Mouse (Mus musculus): ENCODE data around the gene Srrm2.
"Not testable (repeated sequence)": the region's sequence is repeated elsewhere in the genome, so short reads cannot be mapped to it uniquely, and the experiment has no call there.

The Srrm2 gene

GRCm38 (mm10) chr17:23770493-23770892 lies 19.8 kb upstream of the Srrm2 start:
- no peak for DNase-seq (ENCODE audit: low spot score)

- DNase-seq (ENCODE audit: low spot score): no peak
These were observed 19.4 kb upstream of the Srrm2 start for GRCm38 (mm10) chr17:23770896-23771283.

- peak; percentile 94 for DNase-seq (ENCODE audit: low spot score)
These were observed 18.8 kb upstream of the Srrm2 start, which contains the start of gene Flywch1 for GRCm38 (mm10) chr17:23771284-23772218. Gene Flywch1, minus strand, starts transcription at chr17:23771602.

- DNase-seq (ENCODE audit: low spot score): not testable (repeated sequence)
These were observed 18.1 kb upstream of the Srrm2 start for GRCm38 (mm10) chr17:23772219-23772556.

GRCm38 (mm10) chr17:23773676-23774075 lies 16.7 kb upstream of the Srrm2 start:
- DNase-seq (ENCODE audit: low spot score): no peak

- DNase-seq (ENCODE audit: low spot score): peak; percentile 35
These were observed 16.2 kb upstream of the Srrm2 start for GRCm38 (mm10) chr17:23774090-23774489.

- DNase-seq (ENCODE audit: low spot score): no peak
These were observed 14.1 kb upstream of the Srrm2 start for GRCm38 (mm10) chr17:23776216-23776615.

GRCm38 (mm10) chr17:23777141-23777540 lies 13.2 kb upstream of the Srrm2 start:
- DNase-seq (ENCODE audit: low spot score): no peak

- no peak for DNase-seq (ENCODE audit: low spot score)
These were observed 11.9 kb upstream of the Srrm2 start for GRCm38 (mm10) chr17:23778447-23778846.

GRCm38 (mm10) chr17:23783352-23783751 lies 7.0 kb upstream of the Srrm2 start:
- DNase-seq (ENCODE audit: low spot score): no peak

- DNase-seq (ENCODE audit: low spot score): peak; percentile 30
These were observed 4.5 kb upstream of the Srrm2 start, which contains the start of gene Flywch2 for GRCm38 (mm10) chr17:23785561-23786471. Gene Flywch2, minus strand, starts transcription at chr17:23786081.

GRCm38 (mm10) chr17:23786510-23786931 lies 3.8 kb upstream of the Srrm2 start:
- DNase-seq (ENCODE audit: low spot score): no peak

- no peak for DNase-seq (ENCODE audit: low spot score)
These were observed 1.4 kb upstream of the Srrm2 start for GRCm38 (mm10) chr17:23788973-23789372.

- DNase-seq (ENCODE audit: low spot score): no peak
These were observed 523 bp upstream of the Srrm2 start for GRCm38 (mm10) chr17:23789749-23790268.

- no peak for DNase-seq (ENCODE audit: low spot score)
These were observed 686 bp downstream of the Srrm2 start for GRCm38 (mm10) chr17:23791079-23791357.

- no peak for DNase-seq (ENCODE audit: low spot score)
These were observed 5.0 kb downstream of the Srrm2 start for GRCm38 (mm10) chr17:23795323-23795722.

- no peak for DNase-seq (ENCODE audit: low spot score)
These were observed 7.0 kb downstream of the Srrm2 start for GRCm38 (mm10) chr17:23797316-23797715.

- DNase-seq (ENCODE audit: low spot score): no peak
These were observed 11.3 kb downstream of the Srrm2 start for GRCm38 (mm10) chr17:23801627-23802026.

- peak; percentile 85 for DNase-seq (ENCODE audit: low spot score)
These were observed 12.5 kb downstream of the Srrm2 start for GRCm38 (mm10) chr17:23802746-23803365.

GRCm38 (mm10) chr17:23803366-23804041 lies 13.2 kb downstream of the Srrm2 start:
- DNase-seq (ENCODE audit: low spot score): no peak

GRCm38 (mm10) chr17:23804426-23805085 lies 14.2 kb downstream of the Srrm2 start:
- DNase-seq (ENCODE audit: low spot score): no peak
